Mouse (Mus musculus) Patski (cell line): Measurements from ENCODE around the gene Chst15. TPM values are rescaled to one million over a fixed set of nuclear protein-coding genes. Genes with fewer than 3 reads are reported as not detected.

ENCODE experiments used
- ATAC-seq: fragments of 100-300 bp; one replicate; pipeline ENCODE4 v1.8.0; 2021
- CTCF ChIA-PET: fragments of 350-600 bp; sonication (Branson Sonifier 250); formaldehyde crosslinking; loops from one replicate; lab custom pipeline; 2022; ENCODE audit warnings: inconsistent platforms; lab: Charles Lee
- POLR2A ChIA-PET: fragments of 350-600 bp; sonication (Branson Sonifier 250); formaldehyde crosslinking; loops from one replicate; lab custom pipeline; 2022; ENCODE audit warnings: antibody characterized with exemption, inconsistent platforms; lab: Charles Lee
- DNase-seq: peaks from one replicate; pipeline ENCODE4 v3.0.0-alpha.2; 2011; ENCODE audit warnings: low read depth, low spot score
- H3K27me3 ChIP-seq: fragments of 371-371 bp; one replicate; pipeline ENCODE4 v1.5.1; 2021
- CTCF ChIP-seq: fragments of 100-300 bp; IDR thresholded peaks from one replicate; pipeline ENCODE4 v1.5.1; 2021
- in situ Hi-C: fragments of 300-500 bp; cut with MboI; formaldehyde crosslinking; loops from 3 replicates; pipeline ENCODE4 v1.11.1; 2018; ENCODE audit warnings: low pct_unique_long_range_greater_than_20kb, mixed read lengths
- polyA plus RNA-seq: library from polyadenylated mRNA; unstranded; gene quantifications from one replicate; pipeline ENCODE4 v1.2.3, GENCODE M21; 2021

Gene Chst15
- polyA plus RNA-seq, 1 experiment from 2014 or later = 14.3 TPM

- ATAC-seq = no peak
- TF ChIP-seq CTCF = no peak
- H3K27me3 ChIP-seq = no peaks in the 10 kb centered on the region
- in situ Hi-C loops = no loop called here
- no peak for DNase-seq
- ChIA-PET CTCF (no interaction called here), POLR2A (no interaction called here)
Observed at GRCm38 (mm10) chr7:132247567-132247966, 69.5 kb downstream of the Chst15 start.

- POLR2A ChIA-PET = no interaction called here
- in situ Hi-C loops = no loop called here
- DNase-seq (no peak), ATAC-seq (no peak)
- CTCF ChIA-PET = no interaction called here
- TF ChIP-seq CTCF = no peak
- no peaks in the 10 kb centered on the region for H3K27me3 ChIP-seq
Observed at GRCm38 (mm10) chr7:132247091-132247490, 69.9 kb downstream of the Chst15 start.

GRCm38 (mm10) chr7:132245730-132246129, 71.3 kb downstream of the Chst15 start:
- ChIA-PET CTCF (no interaction called here), POLR2A (interaction anchor here (0.7 kb wide), 1 partner anchor 12 kb away, joined by 3 read pairs; no protein-coding TSS in a partner anchor)
- TF ChIP-seq CTCF = no peak
- DNase-seq (no peak), ATAC-seq (no peak)
- in situ Hi-C loops = no loop called here
- H3K27me3 ChIP-seq = no peaks in the 10 kb centered on the region

DNA sequence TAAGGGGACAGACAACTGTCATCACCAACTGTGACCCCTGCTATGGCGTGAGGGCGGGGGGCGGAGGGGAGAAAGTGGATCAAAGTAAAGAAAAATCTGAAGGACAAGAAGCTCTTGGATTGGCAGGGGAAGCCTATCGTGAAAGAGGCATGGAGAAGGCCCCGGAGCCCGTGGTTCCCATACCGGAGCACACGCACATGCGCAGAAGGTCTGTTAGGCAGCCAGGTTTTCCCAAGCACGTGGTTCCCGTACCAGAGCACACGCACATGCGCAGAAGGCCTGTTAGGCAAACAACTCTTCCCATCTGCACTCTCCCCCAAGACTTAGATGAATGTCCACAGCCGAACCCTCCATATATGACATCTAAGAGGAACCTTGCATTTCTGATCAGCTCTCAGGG, 72.4 kb downstream of the Chst15 start:
- in situ Hi-C loops = no loop called here
- no peak for ATAC-seq
- ChIA-PET CTCF (no interaction called here), POLR2A (no interaction called here)
- H3K27me3 ChIP-seq = no peaks in the 10 kb centered on the region
- TF ChIP-seq CTCF = no peak
- no peak for DNase-seq

DNA sequence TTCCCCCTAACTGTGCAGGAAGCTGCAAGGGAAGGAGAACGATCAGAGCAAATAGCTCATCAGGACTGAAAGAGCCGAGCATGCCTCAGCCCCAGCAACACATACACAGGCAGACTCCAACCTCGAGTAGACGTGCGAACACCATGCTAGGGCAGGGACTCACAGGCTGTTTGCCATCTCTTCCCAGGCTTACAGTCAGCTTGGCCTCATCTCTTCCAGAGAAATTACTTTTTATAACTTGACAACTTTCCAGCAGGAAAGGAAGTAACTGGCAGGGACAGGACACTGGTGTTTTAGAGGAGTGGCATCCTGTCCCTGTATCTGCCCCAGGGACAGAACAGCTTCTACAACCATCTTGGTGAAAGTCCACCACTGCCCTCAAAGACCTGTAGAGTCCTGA, 73.8 kb downstream of the Chst15 start:
- DNase-seq (no peak), ATAC-seq (no peak)
- no peaks in the 10 kb centered on the region for H3K27me3 ChIP-seq
- no peak for TF ChIP-seq CTCF
- in situ Hi-C loops = no loop called here
- POLR2A ChIA-PET = no interaction called here
- CTCF ChIA-PET = interaction anchor here (0.8 to 1.2 kb wide), 3 partner anchors 9 to 29 kb away, joined by 3 to 4 read pairs (median 3); no protein-coding TSS in a partner anchor

GRCm38 (mm10) chr7:132242617-132243141, 74.3 kb downstream of the Chst15 start:
- ATAC-seq = peak; percentile 40
- in situ Hi-C loops = no loop called here
- no peak for TF ChIP-seq CTCF
- ChIA-PET POLR2A (no interaction called here), CTCF (no interaction called here)
- DNase-seq = no peak
- H3K27me3 ChIP-seq = no peaks in the 10 kb centered on the region

- POLR2A ChIA-PET = no interaction called here
- DNase-seq = no peak
- ATAC-seq = no peak
- H3K27me3 ChIP-seq = no peaks in the 10 kb centered on the region
- in situ Hi-C loops = loop anchor here (5.0 kb wide), 1 partner anchor 403 kb away; no protein-coding TSS in a partner anchor
- CTCF ChIA-PET = interaction anchor here (0.6 kb wide), 1 partner anchor 21 kb away, joined by 4 read pairs; no protein-coding TSS in a partner anchor
- TF ChIP-seq CTCF = no peak
Observed at GRCm38 (mm10) chr7:132238921-132239320, 78.1 kb downstream of the Chst15 start.

GRCm38 (mm10) chr7:132237191-132237590, 79.8 kb downstream of the Chst15 start:
- in situ Hi-C loops = loop anchor here (5.0 kb wide), 1 partner anchor 405 kb away; no protein-coding TSS in a partner anchor
- POLR2A ChIA-PET = no interaction called here
- TF ChIP-seq CTCF = no peak
- no peak for ATAC-seq
- no peaks in the 10 kb centered on the region for H3K27me3 ChIP-seq
- CTCF ChIA-PET = no interaction called here
- DNase-seq = no peak

DNA sequence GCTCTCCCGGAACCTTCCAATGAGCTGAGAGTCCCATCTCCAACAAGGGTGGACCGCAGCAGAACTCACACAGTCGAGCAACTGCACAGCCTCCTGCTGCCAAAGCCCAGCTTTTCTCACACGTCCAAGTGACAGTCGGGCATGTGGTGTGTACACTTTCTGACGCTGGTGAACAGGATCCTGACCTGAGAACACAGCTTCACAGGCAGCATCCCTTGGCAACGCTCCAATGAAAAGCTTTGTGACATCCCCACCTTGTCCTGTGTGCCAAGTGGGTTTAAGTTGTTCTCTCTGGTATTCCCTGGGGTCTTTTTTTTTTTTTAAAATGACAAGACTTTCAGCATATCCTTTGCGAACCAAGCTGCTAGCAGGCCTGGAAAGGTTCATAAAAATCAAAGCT, 80.2 kb downstream of the Chst15 start:
- POLR2A ChIA-PET = interaction anchor here (0.6 kb wide), 2 partner anchors 265 to 410 kb away, joined by 3 to 4 read pairs; no protein-coding TSS in a partner anchor
- CTCF ChIA-PET = no interaction called here
- no peak for TF ChIP-seq CTCF
- DNase-seq (no peak), ATAC-seq (no peak)
- H3K27me3 ChIP-seq = no peaks in the 10 kb centered on the region
- in situ Hi-C loops = loop anchor here (5.0 kb wide), 1 partner anchor 406 kb away; no protein-coding TSS in a partner anchor

DNA sequence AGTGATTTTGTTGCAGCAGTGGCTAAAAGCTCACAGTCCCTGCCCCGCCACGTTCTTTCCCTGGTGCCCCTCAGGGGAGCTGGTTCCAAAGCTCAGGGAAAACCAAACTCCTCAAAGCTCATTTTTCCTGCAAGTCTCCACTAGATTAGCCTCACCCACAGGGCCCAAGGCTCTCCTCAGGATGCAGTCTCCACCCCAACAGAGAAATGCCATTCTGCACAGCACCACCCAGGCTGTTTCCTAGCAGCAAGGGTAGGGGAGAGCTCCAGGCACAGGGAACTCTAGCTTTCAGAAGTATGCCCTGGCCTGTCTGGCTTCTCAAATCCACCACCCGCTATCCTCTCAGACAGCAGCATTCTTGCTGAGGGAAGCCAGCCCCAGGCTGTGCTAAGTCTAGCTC, 82.8 kb downstream of the Chst15 start:
- ChIA-PET CTCF (interaction anchor here (1.2 to 1.6 kb wide), 3 partner anchors 9 to 318 kb away, joined by 3 to 4 read pairs (median 3); no protein-coding TSS in a partner anchor), POLR2A (interaction anchor here (0.6 kb wide), 1 partner anchor 11 kb away, joined by 3 read pairs; no protein-coding TSS in a partner anchor)
- H3K27me3 ChIP-seq = no peaks in the 10 kb centered on the region
- in situ Hi-C loops = no loop called here
- DNase-seq (no peak), ATAC-seq (no peak)
- TF ChIP-seq CTCF = no peak

DNA sequence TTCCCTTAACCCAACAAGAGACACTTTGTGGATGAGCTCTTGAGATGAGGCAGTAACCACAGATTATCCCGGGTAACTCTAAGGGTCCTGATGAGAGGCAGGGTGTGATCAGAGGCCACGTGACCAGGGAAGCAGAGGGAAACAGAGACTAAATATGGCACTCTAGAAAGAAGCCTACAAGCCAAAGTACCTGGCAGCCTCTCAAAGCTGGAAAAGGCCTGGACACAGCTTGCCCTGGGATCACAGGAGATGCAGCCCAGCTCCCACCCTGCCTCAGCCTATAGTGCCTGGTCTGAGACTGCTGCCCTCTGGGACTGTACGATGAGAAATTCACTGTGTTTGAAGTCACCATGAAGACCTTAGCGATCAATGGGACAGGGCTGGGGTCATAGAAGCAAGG, 83.3 kb downstream of the Chst15 start:
- ATAC-seq (no peak), DNase-seq (no peak)
- ChIA-PET POLR2A (interaction anchor here (0.6 to 0.7 kb wide), 2 partner anchors 12 to 386 kb away, joined by 3 read pairs; no protein-coding TSS in a partner anchor), CTCF (interaction anchor here (1.2 to 1.6 kb wide), 3 partner anchors 10 to 318 kb away, joined by 3 to 4 read pairs (median 3); no protein-coding TSS in a partner anchor)
- TF ChIP-seq CTCF = no peak
- in situ Hi-C loops = no loop called here
- no peaks in the 10 kb centered on the region for H3K27me3 ChIP-seq
